Mouse (Mus musculus): Measurements from ENCODE around the gene Prdx5.

Gene Prdx5

GRCm38 (mm10) chr19:6892512-6892911 is 17.4 kb downstream of the Prdx5 start:
- no peak for DNase-seq (ENCODE audit: low read depth)

DNA sequence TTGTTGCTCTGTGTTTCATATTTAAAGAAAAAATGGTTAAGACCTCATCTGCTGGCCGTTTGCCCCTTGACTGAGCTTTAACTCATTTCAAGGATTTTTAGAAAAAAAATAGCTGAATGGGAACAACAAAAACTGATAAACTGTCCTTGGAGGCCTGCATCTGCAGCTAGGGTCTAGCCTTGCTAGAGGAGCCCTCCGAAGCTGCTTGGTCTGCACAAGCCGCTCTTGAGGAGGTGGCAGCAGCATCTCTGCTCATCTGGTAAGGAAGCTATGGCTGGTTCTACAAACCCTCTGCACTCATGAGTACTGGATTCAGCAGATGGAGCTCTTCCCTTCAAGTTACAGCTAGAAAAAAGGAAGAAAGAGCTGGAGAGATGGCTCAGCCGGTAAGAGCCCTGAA is 31.9 kb downstream of the Prdx5 start:
- no peak for DNase-seq (ENCODE audit: low read depth)

- peak; percentile 91 for DNase-seq (ENCODE audit: low read depth)
Measured at GRCm38 (mm10) chr19:6876799-6877198, 33.1 kb downstream of the Prdx5 start.

GRCm38 (mm10) chr19:6875834-6876233 is 34.1 kb downstream of the Prdx5 start:
- DNase-seq (ENCODE audit: low read depth): no peak

GRCm38 (mm10) chr19:6874257-6874656 is 35.6 kb downstream of the Prdx5 start:
- DNase-seq (ENCODE audit: low read depth): no peak

DNA sequence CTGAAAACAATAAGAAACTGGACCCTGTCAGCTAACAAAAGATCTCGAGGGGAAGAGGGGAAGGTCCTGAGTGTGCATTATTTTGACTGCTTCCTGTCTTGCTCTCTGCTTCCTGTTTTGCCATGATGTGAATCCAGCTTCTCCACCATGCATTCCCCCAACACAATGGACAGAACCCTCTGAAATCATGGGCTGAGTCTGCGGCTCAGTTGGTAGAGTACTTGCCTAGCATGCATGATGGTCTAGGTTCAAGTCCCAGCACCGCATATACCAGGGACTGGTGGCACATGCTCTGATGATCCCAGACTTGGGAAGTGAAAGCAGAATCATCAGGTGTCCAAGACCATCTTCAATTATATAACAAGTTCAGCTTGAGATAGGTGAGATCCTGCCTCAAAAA is 37.2 kb downstream of the Prdx5 start:
- DNase-seq (ENCODE audit: low read depth): no peak

- DNase-seq (ENCODE audit: low read depth): peak; percentile 90
Measured at GRCm38 (mm10) chr19:6871574-6872271, 38.2 kb downstream of the Prdx5 start.

- peak; percentile 88 for DNase-seq (ENCODE audit: low read depth)
Measured at GRCm38 (mm10) chr19:6869355-6869754, 40.6 kb downstream of the Prdx5 start.

GRCm38 (mm10) chr19:6861451-6861850 is 48.5 kb downstream of the Prdx5 start:
- no peak for DNase-seq (ENCODE audit: low read depth)

DNA sequence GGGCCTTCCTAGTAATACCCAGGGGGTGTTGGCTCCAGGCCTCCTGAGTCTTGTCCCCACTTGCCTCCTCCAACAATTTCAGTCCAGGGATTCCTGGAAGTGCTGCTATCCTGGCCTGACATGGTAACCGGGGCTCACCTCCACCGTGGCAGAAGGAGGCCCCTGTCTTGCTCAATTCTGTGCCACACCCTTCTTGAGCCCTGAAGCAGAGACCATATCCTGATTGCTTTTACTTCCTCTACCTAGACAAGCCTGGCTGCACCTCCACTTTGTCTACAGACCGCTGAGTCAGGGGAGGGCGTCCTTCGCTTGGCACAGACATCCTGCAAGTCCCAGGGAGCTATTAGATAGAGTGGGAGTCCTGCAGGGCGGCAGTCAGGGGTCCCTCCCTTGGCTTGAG is 49.2 kb downstream of the Prdx5 start:
- peak; percentile 53 for DNase-seq (ENCODE audit: low read depth)

GRCm38 (mm10) chr19:6859971-6860370 is 49.9 kb downstream of the Prdx5 start:
- DNase-seq (ENCODE audit: low read depth): no peak

DNA sequence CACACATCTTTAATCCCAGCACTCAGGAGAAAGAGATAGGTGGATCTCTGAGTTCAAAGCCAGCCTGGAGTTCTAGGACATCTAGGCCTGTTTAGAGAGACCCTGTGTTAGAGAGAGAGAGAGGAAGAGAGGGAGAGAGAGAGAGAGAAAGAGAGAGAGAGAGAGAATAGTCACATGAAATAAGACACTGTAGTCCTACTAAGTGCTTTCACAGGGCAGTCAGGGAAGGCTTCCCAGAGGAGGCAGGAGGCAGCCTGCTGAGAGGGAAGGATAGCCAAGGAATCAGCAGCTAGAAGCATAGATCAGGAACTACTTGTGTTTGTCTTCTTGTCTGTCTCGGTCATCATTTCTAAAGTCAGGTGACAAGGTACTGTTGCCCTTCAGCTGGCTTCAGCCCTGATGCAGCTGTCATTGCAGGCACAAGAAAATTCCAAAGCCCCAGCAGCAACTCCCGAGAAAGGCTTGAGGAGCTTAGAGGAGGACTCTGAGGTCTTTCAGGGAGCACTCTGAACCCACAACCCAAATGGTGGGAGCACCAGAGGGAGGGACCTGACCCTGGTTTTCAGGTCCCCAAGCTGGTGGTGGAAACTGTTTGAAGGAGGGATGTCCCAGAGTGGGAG is 50.8 kb downstream of the Prdx5 start:
- DNase-seq (ENCODE audit: low read depth): no peak

- peak; percentile 78 for DNase-seq (ENCODE audit: low read depth)
Measured at GRCm38 (mm10) chr19:6858031-6858430, 51.9 kb downstream of the Prdx5 start, which contains the start of gene Ccdc88b. Gene Ccdc88b, minus strand, starts transcription at chr19:6858211.

DNA sequence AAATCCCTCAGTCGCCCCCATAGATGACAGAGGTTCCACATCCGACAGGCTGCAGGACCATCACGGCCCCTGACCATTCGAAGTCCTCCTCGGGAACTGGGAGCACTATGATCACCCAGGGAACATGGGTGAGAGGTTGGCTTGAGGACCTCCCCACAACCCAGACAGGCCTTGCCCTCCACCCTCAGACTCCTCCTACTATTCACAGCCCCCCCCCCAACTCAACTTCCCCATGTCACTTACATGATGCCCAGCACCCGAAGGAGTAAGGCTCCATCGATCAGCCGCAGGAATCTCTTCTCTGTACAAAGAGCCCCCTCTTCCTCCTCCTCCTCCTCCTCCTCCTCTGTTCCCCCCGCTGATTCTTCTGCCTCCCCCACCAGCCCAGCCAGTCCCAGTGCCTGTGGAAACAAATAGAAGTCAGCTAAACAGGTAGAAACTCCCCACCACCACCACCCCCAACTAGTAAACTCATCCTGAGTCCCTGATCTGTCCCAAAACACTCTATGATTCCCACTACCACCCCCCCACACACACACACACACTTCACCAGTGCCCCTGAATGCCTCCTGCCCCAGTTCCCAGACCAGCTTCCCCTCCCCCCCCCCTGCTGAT is 52.4 kb downstream of the Prdx5 start:
- peak; percentile 53 for DNase-seq (ENCODE audit: low read depth)

- no peak for DNase-seq (ENCODE audit: low read depth)
Measured at GRCm38 (mm10) chr19:6857003-6857360, 52.9 kb downstream of the Prdx5 start.
